Mouse (Mus musculus): ENCODE data around the gene Ywhab.

DNA sequence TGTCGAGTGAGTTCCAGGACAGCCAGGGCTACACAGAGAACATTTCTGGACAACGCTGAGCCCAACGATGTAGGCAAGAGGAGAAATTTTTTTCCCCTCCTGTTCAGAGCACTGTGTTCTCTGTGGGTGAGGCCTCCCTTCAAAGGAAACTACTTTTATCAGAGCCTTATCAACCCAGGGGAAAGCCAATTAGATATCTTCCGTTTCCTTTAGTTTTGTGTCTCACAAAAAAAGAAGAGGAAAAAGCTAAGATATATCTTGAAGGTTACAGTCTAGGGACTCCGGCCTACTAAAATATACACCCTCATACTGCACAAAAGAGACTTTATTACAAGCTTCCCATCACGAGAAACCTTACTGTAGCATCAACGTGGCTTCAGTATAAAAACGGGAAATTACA, 7.5 kb upstream of the Ywhab start:
- TF ChIP-seq POLR2A (IDR thresholded peaks at IDR 0.05; ENCODE audit: low read depth, low read length) (no peak), CTCF (IDR thresholded peaks at IDR 0.05; ENCODE audit: borderline replicate concordance, insufficient read depth, low read length) (no peak)
